Mouse (Mus musculus) retina, adult 2 months (tissue): Measurements from ENCODE around the gene Rpl7l1.
"Not testable (repeated sequence)": the region's sequence is repeated elsewhere in the genome, so short reads cannot be mapped to it uniquely, and the experiment has no call there.

ENCODE experiments used
- DNase-seq: peaks from one replicate; pipeline ENCODE4 v3.0.0-alpha.2; 2012; ENCODE audit warnings: low read depth, low spot score

Gene Rpl7l1

DNA sequence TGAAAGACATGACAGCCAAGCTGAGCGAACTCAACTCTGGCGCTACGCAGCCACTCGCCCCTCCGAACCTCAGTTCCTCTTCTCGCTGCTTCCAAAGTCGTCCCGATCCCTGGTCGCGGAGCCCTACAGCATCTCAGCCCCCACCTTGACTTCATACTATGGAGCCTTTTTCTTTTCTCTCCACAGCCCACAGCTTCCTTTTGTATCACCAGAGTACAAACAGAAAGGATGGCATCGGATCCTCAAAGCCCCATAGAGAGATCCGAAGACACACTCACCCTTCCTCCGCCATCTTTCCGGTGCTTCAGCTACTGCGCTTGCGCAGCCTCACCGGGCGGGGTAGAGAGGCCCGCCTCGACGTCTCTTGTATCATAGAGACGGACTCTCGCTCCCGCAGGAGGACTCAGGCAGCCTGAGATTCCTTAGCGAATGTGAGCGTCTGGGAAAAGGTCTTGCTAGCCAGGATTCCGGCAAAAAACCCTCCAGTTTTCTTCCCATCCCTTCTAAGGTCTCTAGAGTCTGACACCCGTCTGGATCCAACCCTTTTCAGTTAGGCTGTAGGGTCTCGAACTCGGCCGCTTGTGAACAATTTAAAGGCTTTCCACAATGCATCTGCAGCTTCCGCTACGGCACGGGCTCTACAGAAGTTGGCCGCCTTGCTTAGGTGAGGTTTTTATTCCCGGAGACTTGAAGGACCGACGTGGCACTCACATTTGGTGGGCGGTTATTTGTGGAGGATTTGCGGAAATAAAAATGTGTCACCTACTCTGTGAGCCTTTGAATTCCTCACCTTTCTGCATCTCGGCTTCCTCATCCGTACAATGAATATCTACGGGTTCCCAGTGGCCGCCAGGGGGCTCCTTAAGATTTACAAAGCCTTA is at the start of gene Rpl7l1:
TSS of gene Rpl7l1 (minus strand) at position 332 of the 881 bp plus-strand sequence.
- DNase-seq: peak; percentile 85

DNA sequence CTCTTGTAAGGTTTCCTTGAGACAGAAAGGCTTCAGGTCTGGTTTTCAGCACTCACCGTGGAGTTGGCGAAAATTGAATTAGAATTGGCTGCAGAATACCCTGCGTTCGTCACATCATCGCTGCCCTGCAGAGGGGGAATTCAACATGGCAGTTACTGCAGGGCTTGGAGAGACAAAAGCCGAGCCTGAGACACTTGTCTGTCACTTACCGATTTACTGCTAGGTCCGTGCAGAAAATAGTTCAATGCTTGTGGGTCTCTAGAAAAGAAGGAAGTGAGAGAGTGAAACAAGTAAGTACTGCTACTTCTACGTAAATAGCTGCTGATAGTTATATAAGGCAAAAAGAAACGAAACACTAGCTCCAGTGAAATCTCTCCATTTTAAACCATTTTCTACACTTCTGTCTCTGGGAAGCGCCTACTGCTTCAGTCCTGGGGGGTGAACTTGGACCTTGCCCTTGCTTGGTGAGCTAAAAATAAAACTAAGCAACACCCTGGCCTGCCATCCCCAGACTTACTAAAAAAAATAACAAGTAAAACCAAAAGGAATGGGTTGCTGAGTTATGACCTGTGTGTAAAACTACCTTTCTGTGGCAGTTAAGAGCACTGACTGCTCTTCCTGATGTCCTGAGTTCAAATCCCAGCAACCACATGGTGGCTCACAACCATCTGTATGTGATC is 47.5 kb upstream of the Rpl7l1 start:
- no peak for DNase-seq

DNA sequence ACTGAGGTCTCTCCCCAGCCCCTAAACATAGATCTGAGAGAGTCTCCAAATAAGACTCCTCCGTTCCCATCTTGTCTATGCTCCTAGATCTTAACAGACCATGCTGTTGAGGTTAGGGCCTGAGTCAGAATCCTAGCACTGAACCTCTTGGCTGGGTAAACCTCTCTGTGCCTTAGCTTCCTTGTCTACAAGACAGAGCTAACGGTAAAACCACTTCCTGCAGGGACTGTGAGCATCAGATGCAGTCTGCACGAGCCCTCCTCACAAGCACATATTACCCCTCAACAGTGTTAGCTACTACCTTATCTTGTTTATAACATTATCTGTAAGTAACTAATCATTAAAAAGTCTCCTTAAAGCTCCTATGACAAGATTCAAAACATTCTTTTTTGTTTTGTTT is 46.5 kb upstream of the Rpl7l1 start:
- no peak for DNase-seq

DNA sequence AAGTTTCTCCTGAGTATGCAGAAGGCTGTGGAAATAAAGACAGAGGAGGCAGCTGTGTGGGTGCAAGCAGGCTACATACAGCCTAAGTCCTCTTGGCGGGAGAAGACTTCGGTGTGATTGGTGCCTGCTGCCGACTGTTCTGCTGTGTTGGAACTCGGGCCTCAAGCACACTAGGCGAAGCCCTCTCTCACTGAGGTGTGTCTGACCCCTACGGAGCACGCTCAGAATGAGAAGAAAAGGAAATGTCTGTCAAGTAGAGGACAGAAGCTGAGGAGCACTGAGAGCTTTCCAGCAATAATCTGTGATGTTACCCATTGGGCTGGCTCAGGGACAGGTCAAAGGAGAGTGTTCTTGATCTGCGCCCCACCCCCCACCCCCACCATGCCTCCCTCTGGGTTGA is 40.6 kb upstream of the Rpl7l1 start:
- DNase-seq: no peak

DNA sequence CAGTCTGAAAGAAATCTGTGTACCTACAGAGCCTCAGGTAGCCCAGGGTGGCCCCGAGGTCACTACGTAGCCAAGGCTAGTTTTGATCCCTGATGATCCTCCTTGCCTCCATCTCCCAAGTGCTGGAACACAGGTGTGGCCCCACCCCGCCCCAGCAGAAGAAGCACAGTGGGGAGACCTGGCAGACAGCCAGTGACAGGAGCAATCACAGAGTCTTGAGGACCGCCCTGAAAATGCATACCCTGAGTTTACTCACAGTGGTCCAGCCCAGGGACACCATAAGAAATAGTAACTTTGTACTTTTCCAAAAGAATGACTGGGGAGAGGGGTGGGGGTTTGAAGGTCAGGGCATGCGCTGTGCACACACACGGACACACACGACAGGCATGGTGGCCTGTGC is 38.2 kb upstream of the Rpl7l1 start:
- DNase-seq: no peak

DNA sequence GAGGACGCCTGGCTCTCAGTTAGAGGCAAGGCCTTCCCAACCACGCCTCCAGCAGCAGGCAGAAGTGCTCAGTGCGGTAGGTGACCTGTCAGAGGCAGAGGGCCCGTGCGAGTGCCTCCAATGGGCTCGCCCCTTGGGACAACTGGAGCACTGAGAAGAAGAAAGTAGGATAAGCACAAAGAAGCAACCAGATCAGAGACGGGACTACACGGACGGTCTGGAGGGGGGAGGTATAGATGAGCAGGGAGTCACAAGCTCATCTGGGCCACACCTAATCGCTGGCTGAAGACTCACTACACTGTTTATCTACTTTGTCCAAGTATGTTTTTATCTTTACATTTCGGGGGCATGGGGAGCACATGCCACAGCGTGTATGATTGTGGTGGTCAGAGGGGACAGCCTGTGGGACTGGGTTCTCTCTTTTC is 35.3 kb upstream of the Rpl7l1 start:
- DNase-seq: no peak

DNA sequence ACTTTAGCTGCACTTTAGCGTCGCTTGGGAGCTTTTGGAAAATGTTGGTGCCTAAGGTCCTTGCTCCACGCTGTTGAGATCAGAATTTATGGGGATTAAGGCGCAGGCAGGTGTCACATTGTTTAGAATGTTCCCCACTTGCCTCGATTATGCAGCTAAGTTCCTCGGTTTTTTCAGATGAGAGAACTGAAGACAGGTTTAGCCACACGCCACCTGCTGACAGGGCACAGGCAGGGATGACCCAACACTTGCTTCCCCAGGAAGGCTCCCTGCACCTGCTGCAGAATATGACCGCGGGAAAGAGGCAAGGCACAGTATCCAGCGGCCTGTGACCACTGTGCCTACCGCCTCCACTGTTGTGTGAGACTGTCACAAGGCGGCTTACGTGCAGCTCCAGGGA is 33.8 kb upstream of the Rpl7l1 start:
- DNase-seq: no peak

DNA sequence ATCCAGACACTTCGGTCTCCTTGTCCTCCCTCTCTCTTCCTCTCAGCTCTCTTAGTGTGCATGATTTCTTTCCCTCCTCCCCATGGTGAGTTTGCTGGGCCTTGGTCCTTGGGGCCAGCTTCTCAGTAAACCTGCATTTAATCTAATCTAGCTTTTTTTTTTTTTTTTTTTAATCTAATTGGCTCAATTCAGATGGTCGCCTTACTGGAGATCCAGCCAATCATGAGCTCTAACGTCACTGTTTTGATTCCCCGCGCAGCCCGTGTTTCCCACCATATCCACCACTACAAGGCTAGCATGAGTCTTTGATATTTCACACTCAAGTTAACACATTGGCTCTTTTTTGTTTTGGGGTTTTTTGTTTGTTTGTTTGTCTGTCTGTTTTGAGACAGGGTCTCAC is 32.0 kb upstream of the Rpl7l1 start:
- DNase-seq: no peak

DNA sequence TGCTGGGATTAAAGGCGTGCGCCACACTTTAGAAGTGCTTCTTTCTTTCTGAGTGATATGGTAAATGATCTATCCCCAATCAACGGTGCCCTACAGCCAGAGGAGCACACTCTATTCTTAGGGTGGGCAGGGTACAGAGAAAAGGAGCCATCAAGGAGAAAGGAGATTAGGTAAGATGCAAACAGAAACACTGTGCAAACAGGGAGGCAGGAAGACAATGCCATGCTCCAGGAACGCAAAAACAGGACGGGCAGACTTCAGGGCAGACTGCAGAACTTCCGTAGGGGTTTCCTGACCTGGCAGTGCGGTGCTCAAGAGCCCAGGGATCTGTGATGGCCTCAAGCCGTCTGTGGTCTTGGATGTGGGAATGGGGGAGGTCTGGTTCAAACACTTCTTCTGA is 31.2 kb upstream of the Rpl7l1 start:
- DNase-seq: no peak

DNA sequence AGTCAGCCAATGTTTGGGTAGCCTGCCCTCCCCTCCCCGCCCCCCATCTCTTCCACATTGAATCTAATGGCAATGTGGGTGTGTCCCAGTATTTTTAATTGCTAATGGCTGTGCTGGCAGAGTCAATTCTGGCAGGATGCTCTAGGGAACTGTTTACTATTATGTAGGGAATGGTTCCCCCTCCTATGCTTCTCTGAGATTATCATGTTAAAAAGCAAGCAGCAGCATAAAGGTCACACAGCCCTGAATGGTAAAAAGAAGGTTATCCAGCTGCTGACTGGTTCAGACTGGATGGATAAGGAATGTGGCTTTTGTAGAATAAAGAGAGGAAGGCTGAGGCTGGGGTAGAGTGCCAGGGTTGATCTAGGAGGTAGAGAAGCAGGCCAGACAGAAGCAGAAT is 30.0 kb upstream of the Rpl7l1 start:
- DNase-seq: no peak

DNA sequence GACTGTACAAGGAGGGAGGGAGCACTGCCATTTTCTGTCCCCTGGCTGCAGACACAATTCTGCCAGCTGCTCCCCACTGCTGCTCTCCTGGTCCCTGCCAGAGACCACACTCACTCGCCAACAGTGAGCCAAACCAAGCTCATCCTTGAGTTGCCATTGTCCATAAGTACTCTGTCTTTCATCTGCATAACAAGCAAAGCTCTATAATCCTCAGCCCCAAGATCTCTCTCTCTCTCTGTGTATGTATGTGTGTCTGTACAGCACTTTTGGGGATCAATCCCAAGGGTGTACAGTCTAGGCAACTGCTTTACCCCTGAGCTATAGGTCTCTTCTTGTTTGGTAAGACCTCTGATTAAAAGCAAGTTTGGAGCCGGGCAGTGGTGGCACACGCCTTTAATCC is 28.2 kb upstream of the Rpl7l1 start:
- DNase-seq: no peak

DNA sequence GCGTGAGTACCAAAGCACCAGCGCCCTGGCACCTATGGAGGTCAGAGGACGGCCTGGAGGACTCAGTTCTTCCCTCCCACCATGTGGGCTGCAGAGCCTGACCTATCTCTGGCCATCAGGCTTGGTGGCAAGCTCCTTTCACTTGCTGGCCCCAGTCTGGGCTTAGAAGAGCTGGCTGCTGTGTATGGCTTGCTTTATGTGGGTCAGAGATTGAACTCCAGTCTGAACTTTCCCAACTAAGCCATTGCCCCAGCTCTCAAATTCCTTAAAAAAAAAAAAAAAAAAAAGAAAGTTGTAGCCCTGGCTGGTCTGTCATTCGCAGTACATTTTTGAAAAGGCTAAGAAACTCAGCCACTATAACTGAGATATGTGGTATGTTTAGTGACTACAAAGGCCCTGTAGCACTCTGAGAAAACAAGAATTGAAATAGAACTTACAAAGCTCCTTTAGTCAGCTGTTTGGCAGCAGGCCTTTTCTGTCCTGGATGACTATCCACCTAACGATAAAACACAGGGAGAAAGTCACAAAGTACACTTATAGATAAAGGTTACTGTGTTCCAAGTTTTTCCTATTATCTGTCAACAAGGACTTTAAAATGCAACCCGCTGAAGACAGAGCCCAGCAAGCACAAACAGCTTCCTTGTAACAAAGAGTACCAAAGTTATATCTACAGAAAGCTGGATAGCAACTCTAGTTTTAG is 26.8 kb upstream of the Rpl7l1 start:
- no peak for DNase-seq

DNA sequence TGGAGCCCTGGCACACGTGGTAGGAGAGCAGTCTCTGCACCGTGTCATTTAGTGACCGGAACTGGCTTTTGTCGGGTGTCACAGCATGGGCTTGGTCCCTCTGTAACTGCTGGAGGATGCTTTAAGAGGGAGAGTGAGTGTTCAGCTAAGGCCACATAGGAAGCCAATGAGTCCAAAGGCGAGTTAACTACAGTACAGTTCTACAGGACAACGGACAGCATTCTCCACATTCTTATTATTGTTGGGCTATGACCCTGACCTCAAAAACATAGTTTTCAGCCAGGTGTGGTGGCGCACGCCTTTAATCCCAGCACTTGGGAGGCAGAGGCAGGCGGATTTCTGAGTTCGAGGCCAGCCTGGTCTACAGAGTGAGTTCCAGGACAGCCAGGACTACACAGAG is 25.9 kb upstream of the Rpl7l1 start:
- DNase-seq: no peak

DNA sequence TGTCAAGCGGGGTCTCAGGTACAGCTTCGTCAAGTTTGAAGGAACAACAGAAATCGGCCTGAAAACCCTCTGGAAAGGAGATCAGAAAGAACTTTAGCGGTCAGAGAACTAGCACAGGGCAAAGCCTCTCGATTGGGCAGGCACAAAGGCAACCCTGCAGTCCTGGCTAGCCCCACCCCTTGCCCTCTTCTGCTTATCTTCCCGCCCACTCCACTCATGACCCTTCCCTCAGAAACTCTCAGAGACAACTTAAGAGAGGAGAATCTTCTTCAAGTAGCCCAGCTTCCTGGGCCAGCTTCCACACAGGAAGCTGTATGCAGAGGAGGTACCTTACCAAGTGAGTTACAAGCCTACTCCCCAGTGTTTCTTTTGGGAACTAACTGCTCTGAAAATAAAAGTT is 19.3 kb upstream of the Rpl7l1 start:
- DNase-seq: no peak

DNA sequence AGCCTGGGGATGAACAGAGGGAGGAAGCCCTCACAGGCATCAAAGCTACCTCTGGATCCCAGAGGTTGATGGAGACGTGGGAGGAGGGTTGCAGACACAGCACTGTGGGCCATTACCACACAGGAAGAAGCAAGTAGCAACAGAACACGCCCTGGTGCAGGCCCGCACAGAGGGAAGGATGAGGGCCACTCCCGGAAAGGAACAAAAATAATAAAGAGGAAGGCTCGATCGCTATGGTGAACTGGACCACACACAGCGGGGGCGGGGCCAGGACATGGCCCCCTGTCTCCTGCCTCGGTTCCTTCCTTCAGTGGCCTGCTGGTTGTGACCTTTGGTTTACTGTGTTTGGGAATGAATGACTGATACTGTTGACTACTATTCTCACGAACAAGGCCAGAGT is 17.2 kb upstream of the Rpl7l1 start:
- no peak for DNase-seq

DNA sequence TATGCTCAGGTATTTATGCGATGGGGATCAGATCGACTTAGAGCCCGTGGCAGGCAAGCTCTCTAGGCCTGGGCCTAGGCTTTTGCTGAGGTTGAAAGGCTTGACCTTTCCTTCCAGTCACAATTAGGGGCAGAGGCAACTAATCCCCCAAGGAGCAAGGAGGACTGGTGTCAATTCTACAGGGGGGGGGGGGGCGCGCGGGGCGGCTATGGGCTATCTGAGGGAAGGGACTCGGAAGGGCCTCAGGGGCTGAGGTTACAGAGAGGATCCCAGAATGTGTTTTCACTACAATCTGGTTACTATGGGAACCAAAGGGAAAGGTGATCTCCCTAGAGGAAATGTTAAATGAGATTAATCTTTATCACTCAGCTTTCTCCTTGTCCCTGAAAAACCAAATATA is 14.9 kb upstream of the Rpl7l1 start:
- no peak for DNase-seq

DNA sequence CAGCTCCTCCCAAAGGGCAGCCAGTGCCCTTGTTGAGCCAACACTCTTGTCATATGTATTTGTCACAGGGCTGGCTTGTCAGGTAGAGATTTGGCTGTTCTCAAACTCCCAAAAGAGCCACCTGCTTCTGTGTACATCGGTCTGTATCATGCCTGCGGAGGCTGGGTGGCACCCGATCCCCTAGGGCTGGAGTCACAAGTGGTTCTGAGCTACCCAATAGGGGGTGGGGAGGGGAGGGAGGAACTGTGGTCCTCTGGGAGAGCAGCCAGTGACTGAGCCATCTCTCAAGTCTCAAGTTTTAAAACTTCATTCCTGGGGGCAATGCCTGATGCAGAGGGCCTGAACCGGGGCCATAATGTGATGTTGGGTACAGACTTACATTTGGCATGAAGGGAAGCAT is 14.3 kb upstream of the Rpl7l1 start:
- no peak for DNase-seq

DNA sequence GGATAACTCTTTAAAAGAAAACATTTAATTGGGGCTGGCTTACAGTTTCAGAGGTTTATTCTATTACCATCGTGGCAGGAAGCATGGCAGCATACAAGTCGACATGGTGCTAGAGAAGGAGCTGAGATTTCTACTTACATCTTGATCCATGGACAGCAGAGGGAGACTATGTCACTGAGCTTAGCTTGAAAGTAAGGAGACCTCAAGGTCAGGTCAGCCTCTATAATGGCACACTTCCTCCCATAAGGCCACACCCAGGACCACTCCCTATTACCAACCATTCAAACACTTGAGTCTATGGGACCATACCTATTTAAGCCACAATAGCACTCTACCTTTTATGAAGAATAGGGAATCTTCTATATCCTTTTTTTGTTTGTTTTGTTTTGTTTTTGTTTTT is 10.5 kb upstream of the Rpl7l1 start:
- no peak for DNase-seq

DNA sequence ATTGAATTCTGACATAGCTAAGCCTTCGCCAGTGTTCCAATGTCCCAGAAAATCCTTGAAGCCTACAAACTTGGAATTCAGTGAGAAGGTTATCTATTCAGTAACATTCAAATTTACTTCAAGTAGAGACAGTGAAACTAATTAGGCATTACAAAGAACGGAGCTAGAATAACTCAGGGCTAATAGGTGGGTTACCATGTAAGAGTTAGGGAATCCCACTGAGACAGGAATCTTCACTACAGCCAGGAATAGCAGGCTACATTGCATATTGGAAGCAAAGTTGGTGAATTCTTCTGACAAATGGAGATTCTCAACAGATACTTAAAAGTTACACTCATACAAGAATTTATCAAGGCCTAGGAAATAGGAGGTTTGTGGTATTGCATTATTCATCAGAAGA is 5.5 kb upstream of the Rpl7l1 start:
- DNase-seq: not testable (repeated sequence)

DNA sequence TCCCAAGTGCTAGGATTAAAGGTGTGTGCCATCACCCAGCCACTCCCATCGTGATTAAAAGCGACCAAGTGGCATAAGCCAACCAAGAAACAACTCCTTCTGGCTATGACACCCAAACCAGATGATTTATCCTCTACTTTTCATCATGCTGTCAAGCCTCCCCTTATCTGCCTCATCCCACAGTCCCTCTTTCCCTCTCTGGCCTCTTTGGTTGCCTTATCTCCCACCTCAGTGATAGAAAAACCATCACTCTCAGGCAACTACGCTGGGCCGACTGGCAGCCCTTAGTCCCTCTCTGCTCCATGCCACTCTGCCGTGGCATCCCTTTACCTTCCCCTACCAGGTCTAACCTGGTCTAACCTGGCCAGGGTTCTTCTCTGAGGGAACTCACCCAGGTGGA is 4.5 kb upstream of the Rpl7l1 start:
- no peak for DNase-seq

DNA sequence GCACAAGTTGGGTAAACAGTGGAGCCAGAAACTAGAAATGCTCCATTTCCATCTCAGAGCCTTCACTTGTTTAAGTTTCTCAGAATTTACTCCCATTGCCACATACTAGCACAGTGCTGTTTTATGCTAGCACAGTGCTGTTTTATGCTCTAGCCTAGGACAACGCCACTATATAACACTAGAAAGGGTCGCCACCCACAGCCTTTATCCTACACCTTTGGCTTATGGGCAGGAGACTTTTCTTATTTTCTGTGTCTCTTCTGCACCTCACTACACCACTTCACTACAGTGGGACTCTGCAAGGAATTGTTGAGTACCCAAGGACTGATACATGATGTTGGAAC is 722 bp upstream of the Rpl7l1 start:
- no peak for DNase-seq

DNA sequence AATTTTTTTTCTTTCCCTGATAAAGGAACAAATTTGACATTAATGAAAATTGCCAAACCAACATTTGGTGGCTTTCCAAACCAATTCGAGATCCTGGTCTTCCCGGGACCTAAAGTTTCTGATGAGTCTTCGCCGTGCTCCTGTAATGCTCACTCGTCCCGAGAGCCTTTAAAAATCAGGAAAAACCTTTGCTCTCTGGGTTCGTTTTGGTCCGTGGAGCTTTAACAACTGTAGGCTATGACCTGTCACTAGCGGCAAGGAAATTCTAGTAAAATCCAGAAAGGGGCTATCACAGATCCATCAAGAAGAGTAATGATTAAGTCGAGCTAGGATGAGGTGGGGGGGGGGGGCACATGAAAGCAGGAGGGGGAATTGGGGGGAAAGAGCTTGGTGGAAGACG is 596 bp downstream of the Rpl7l1 start:
- no peak for DNase-seq

DNA sequence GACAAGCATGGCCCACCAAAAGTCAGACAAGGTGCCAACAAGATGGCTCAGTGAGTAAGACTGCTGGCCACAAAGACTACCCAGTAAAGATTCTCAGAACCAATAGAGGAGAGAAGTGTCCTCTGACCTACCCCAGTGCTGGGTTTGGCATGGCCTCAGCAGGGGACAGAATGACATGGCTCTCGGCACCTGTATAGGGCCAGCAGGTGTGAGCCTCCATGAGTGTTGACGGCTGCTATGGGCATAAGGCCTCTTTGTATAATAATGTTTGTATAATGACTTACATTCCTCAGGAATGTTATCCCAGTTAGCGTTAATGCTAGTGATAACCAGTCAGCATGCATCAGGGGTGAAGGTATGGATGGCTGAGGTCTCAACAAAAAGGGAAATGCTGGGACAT is 6.4 kb downstream of the Rpl7l1 start:
- DNase-seq: no peak
